Mouse (Mus musculus) spleen, adult 2 months (tissue): ENCODE results near the gene Shld1.

Source experiments
- CTCF ChIP-seq: fragments of 200-500 bp; IDR thresholded peaks from 2 replicates; pipeline ENCODE4 v1.5.1; 2011; ENCODE audit warnings: mild to moderate bottlenecking, inconsistent platforms; ENCODE audit not compliant: insufficient read depth, insufficient read length, insufficient replicate concordance; ENCODE audit errors: extremely low read depth
- POLR2A ChIP-seq: fragments of 200-500 bp; IDR thresholded peaks from 2 replicates; pipeline ENCODE4 v1.6.1; 2011; ENCODE audit warnings: low read depth, low read length, inconsistent platforms

GRCm38 (mm10) chr2:132715421-132716070, 28.8 kb downstream of the Shld1 start:
- TF ChIP-seq CTCF, result no peak
- no peak for TF ChIP-seq POLR2A
